Mouse (Mus musculus) lung, postnatal 0 days (tissue): Measurements from ENCODE around the gene Foxb1. TPM values are rescaled to one million over a fixed set of nuclear protein-coding genes. Genes with fewer than 3 reads are reported as not detected.
A peak's percentile ranks its signal among the peaks of the same experiment; 100 is the strongest.

Experiments
- ATAC-seq: fragments of 200-750 bp; cut with Nextera tagmentation; 2 replicates; pipeline ENCODE4 v1.8.0; 2017; ENCODE audit warnings: moderate library complexity
- DNase-seq: peaks from one replicate; pipeline ENCODE4 v3.0.0-alpha.2; 2016; ENCODE audit warnings: low spot score
- H3K27ac ChIP-seq: fragments of 300-500 bp; sonication (generic); 2 replicates; pipeline ENCODE4 v1.5.1; 2014; ENCODE audit warnings: antibody characterized with exemption, mild to moderate bottlenecking, low read length, mixed read lengths
- H3K27me3 ChIP-seq: fragments of 300-500 bp; sonication (generic); replicated peaks from 2 replicates; pipeline ENCODE4 v1.6.1; 2014; ENCODE audit warnings: low read length, mixed read lengths; ENCODE audit not compliant: insufficient read depth
- H3K36me3 ChIP-seq: fragments of 300-500 bp; sonication (generic); 2 replicates; pipeline ENCODE4 v1.6.1; 2014; ENCODE audit warnings: low read length, mixed read lengths; ENCODE audit not compliant: insufficient read depth
- H3K4me1 ChIP-seq: fragments of 300-500 bp; sonication (generic); 2 replicates; pipeline ENCODE4 v1.6.1; 2014; ENCODE audit warnings: antibody characterized with exemption, low read depth, low read length, mixed read lengths; ENCODE audit not compliant: insufficient read depth
- H3K4me2 ChIP-seq: fragments of 300-500 bp; sonication (generic); replicated peaks from 2 replicates; pipeline ENCODE4 v1.6.1; 2014; ENCODE audit warnings: low read depth, mild to moderate bottlenecking, low read length, moderate library complexity, mixed read lengths
- H3K4me3 ChIP-seq: fragments of 300-500 bp; sonication (generic); 2 replicates; pipeline ENCODE4 v1.5.1; 2014; ENCODE audit warnings: low read depth, low read length
- H3K9ac ChIP-seq: fragments of 300-500 bp; sonication (generic); replicated peaks from 2 replicates; pipeline ENCODE4 v1.6.1; 2014; ENCODE audit warnings: low read depth, mild to moderate bottlenecking
- H3K9me3 ChIP-seq: fragments of 300-500 bp; sonication (generic); 2 replicates; pipeline ENCODE4 v1.6.1; 2016; ENCODE audit warnings: low read length, mixed read lengths
- CTCF ChIP-seq: IDR thresholded peaks from 2 replicates; pipeline ENCODE4 v1.5.1; 2016; ENCODE audit warnings: antibody characterized with exemption, mild to moderate bottlenecking
- EP300 ChIP-seq: IDR thresholded peaks from 2 replicates; pipeline ENCODE4 v1.6.1; 2016; ENCODE audit warnings: antibody characterized with exemption, mild to moderate bottlenecking, control low read depth
- WGBS: fragments of 180-500 bp; shearing (Covaris S2); extraction: QIAGEN DNeasy Blood & Tissue Kit; methylation state at CpG from one replicate; pipeline ENCODE4 v1.1.7; 2014; 5-methylcytosine and 5-hydroxymethylcytosine counted together
- polyA plus RNA-seq: library from polyadenylated mRNA; unstranded; fragments of >200 nt; fragmentation: Nextera tagmentation; extraction: Ambion mirVana; gene quantifications from 2 replicates; pipeline ENCODE4 v1.2.1, GENCODE M21; 2015

Foxb1 gene
- polyA plus RNA-seq, 1 experiment from 2014 or later, result not detected

DNA sequence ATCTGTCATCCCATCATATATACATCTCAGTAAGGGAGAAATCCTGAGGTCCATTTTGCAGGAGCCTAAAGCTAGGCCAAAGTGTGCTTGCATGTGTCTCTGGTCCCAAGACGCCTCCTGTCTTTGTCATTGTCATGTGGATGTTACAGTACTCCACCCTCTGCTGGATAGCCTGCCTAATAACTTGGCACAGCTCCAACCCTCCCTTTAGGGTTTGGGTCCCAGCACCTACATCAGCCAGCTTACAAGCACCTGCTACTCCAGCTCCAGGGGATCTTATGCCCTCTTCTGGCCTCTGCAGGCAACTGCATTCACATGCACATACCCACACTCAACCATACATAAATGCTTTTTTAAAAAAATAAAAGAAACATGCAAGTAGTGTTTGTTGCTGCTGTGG, 12.8 kb downstream of the Foxb1 start:
- Histone ChIP-seq H3K27me3 (no peaks in the 10 kb centered on the region; the same call in 1 of the 2 replicates), H3K9me3 (no peaks in the 10 kb centered on the region), H3K9ac (no peak overlapping the region), H3K4me2 (no peak overlapping the region), H3K27ac (no peak overlapping the region), H3K4me3 (no peak overlapping the region), H3K36me3 (no peaks in the 10 kb centered on the region), H3K4me1 (no peaks in the 10 kb centered on the region)
- WGBS, result 87% methylated on average over 1 of the region's 1 CpGs
- TF ChIP-seq CTCF (no peak), EP300 (no peak)
- ATAC-seq, result no peak
- DNase-seq, result no peak

GRCm38 (mm10) chr9:69728736-69729135, 32.0 kb downstream of the Foxb1 start:
- ATAC-seq, result no peak
- H3K4me3 ChIP-seq, result no peak overlapping the region
- no peaks in the 10 kb centered on the region for H3K27me3 ChIP-seq
- DNase-seq, result no peak
- no peak overlapping the region for H3K27ac ChIP-seq
- H3K4me1 ChIP-seq, result no peaks in the 10 kb centered on the region
- TF ChIP-seq CTCF, result no peak
- no peak for TF ChIP-seq EP300
- WGBS, result 56% methylated on average over 5 of the region's 5 CpGs
- no peak overlapping the region for H3K4me2 ChIP-seq
- H3K9me3 ChIP-seq, result no peaks in the 10 kb centered on the region
- no peak overlapping the region for H3K9ac ChIP-seq
- H3K36me3 ChIP-seq, result no peaks in the 10 kb centered on the region

- no peak overlapping the region for H3K4me2 ChIP-seq
- DNase-seq, result no peak
- ATAC-seq, result no peak
- TF ChIP-seq EP300 (no peak), CTCF (no peak)
- H3K27ac ChIP-seq, result no peak overlapping the region
- H3K9ac ChIP-seq, result no peak overlapping the region
- H3K36me3 ChIP-seq, result no peaks in the 10 kb centered on the region
- H3K27me3 ChIP-seq, result no peaks in the 10 kb centered on the region
- peaks cover 5% of the 10 kb centered on the region; the same call in 1 of the 2 replicates for H3K4me1 ChIP-seq
- H3K4me3 ChIP-seq, result no peak overlapping the region
- WGBS, result 84% methylated on average over 9 of the region's 9 CpGs
- H3K9me3 ChIP-seq, result no peaks in the 10 kb centered on the region
These were observed 42.3 kb downstream of the Foxb1 start for GRCm38 (mm10) chr9:69718431-69718830.

GRCm38 (mm10) chr9:69716364-69716763, 44.4 kb downstream of the Foxb1 start:
- ATAC-seq (no peak), DNase-seq (no peak)
- H3K4me3 ChIP-seq, result no peak overlapping the region

GRCm38 (mm10) chr9:69715445-69715844, 45.3 kb downstream of the Foxb1 start:
- no peak for ATAC-seq
- H3K9me3 ChIP-seq, result no peaks in the 10 kb centered on the region
- DNase-seq, result peak; percentile 23
- no peaks in the 10 kb centered on the region for H3K36me3 ChIP-seq
- 15% methylated on average over 12 of the region's 12 CpGs for WGBS
- H3K4me3 ChIP-seq, result no peak overlapping the region
- H3K27me3 ChIP-seq, result no peaks in the 10 kb centered on the region
- H3K9ac ChIP-seq, result no peak overlapping the region
- TF ChIP-seq EP300 (no peak), CTCF (no peak)
- peaks cover 5% of the 10 kb centered on the region for H3K4me1 ChIP-seq
- no peak overlapping the region for H3K27ac ChIP-seq
- no peak overlapping the region for H3K4me2 ChIP-seq

More at GRCm38 (mm10) chr9:69716364-69716763, 44.4 kb downstream of the Foxb1 start:
- Histone ChIP-seq H3K27ac (no peak overlapping the region), H3K36me3 (no peaks in the 10 kb centered on the region), H3K9me3 (no peaks in the 10 kb centered on the region), H3K9ac (no peak overlapping the region), H3K4me2 (no peak overlapping the region), H3K4me1 (peaks cover 5% of the 10 kb centered on the region), H3K27me3 (no peaks in the 10 kb centered on the region)
- TF ChIP-seq CTCF (no peak), EP300 (no peak)
- 36% methylated on average over 4 of the region's 4 CpGs for WGBS

DNA sequence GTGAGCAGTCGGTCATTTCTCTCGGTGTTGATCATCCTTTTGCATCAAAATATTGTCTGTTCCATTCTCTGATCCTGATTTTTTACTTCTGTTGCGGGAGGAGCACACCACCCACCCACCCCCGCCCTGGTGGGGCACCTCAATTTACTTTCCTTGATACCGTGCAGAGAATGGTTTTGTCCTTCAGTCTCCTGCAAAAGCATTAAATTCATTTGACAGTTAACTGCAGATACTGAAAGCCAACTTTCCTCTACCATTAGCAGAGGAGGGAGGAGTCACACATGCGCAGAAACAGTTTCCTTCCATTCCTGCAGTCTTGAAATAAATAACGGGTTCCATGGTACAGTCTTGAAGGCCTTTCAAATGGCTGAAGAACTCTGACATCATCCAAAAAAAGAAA, 46.4 kb downstream of the Foxb1 start:
- DNase-seq (no peak), ATAC-seq (no peak)
- no peaks in the 10 kb centered on the region for H3K36me3 ChIP-seq
- H3K4me1 ChIP-seq, result peaks cover 5% of the 10 kb centered on the region
- no peaks in the 10 kb centered on the region for H3K9me3 ChIP-seq
- 47% methylated on average over 7 of the region's 7 CpGs for WGBS
- no peak overlapping the region for H3K27ac ChIP-seq
- H3K9ac ChIP-seq, result no peak overlapping the region
- no peak overlapping the region for H3K4me3 ChIP-seq
- H3K4me2 ChIP-seq, result no peak overlapping the region
- H3K27me3 ChIP-seq, result no peaks in the 10 kb centered on the region
- TF ChIP-seq EP300, result no peak
- no peak for TF ChIP-seq CTCF
